Mouse (Mus musculus) E14TG2a.4 (cell line): ENCODE measurements at regions not wholly inside any gene's neighbourhood (a gene's known extent, or its start where the extent isn't known, plus 50 kb on each side); places are given as distances from the start of the nearest gene placed in this dataset.

ENCODE experiments used
- CTCF ChIP-seq: conservative IDR thresholded peaks from 2 replicates; pipeline ENCODE4 v1.5.1; 2014; ENCODE audit warnings: low read length
- NANOG ChIP-seq: IDR thresholded peaks from 2 replicates; pipeline ENCODE4 v1.6.1; 2014; ENCODE audit warnings: borderline replicate concordance, low read length, mixed read lengths
- POU5F1 ChIP-seq: IDR thresholded peaks from 2 replicates; pipeline ENCODE4 v1.6.1; 2014; ENCODE audit warnings: low read length, borderline replicate concordance

- TF ChIP-seq CTCF (no peak), NANOG (no peak), POU5F1 (no peak)
Observed at GRCm38 (mm10) chr6:31339948-31340250, 58.6 kb upstream of the Mkln1 start.
